In genomic region chr7:142405134-142405533, GRCm38 (mm10) we compare ENCODE assay signal across 18 mouse cellular contexts. TPM values are rescaled to one million over a fixed set of nuclear protein-coding genes. Genes with fewer than 3 reads are reported as not detected.
"Had no signal": no experiment of that assay in that cellular context is flagged by ENCODE, and none has a peak within 500 bp of the region (broad histone marks: within the 10 kb centered on the region; RNA-seq: fewer than 3 reads in every experiment).

No protein-coding gene starts in this region.

RNA-seq across cellular contexts. Expression of gene Gm49369, which starts 22.7 kb away (rescaled TPM):
- polyA plus RNA-seq: embryonic facial prominence, embryonic 10.5 days; embryonic facial prominence, embryonic 11.5 days; embryonic facial prominence, embryonic 12.5 days; embryonic facial prominence, embryonic 13.5 days; embryonic facial prominence, embryonic 15.5 days; forebrain, embryonic 10.5 days; forebrain, embryonic 11.5 days; forebrain, embryonic 13.5 days; forebrain, embryonic 14.5 days; forebrain, embryonic 16.5 days; forebrain, postnatal 0 days; heart, adult 2 months; heart, embryonic 11.5 days had no signal

RNA-seq across cellular contexts. Expression of gene Syt8, which starts 29.5 kb away (rescaled TPM):
- polyA plus RNA-seq: cortical plate, adult 2 months; embryonic facial prominence, embryonic 10.5 days; embryonic facial prominence, embryonic 11.5 days; erythroblast, embryonic 14.5 days; forebrain, embryonic 10.5 days; forebrain, embryonic 11.5 days; forebrain, embryonic 12.5 days; forebrain, embryonic 13.5 days; forebrain, embryonic 14.5 days; forebrain, embryonic 15.5 days; forebrain, embryonic 16.5 days; forebrain, postnatal 0 days; frontal cortex, adult 2 months; heart, adult 2 months had no signal

RNA-seq across cellular contexts. Expression of gene Tnni2, which starts 36.5 kb away (rescaled TPM):
- polyA plus RNA-seq: erythroblast, embryonic 14.5 days; forebrain, embryonic 16.5 days had no signal
